Comparison of ENCODE assay signal across 12 mouse cellular contexts in genomic region chr12:98575942-98576550, GRCm38 (mm10). TPM values are rescaled to one million over a fixed set of nuclear protein-coding genes. Genes with fewer than 3 reads are reported as not detected.
DNase-seq lines count a peak whose midpoint lies in the region; ATAC-seq and TF ChIP-seq lines count a peak whose summit lies in the region.
"Had no signal": no experiment of that assay in that cellular context is flagged by ENCODE, and none has a peak within 500 bp of the region (broad histone marks: within the 10 kb centered on the region; RNA-seq: fewer than 3 reads in every experiment).

No protein-coding gene starts in this region.

- 61% methylated on average over 8 of the region's 8 CpGs for WGBS in forebrain, embryonic 13.5 days
- WGBS in hindbrain, postnatal 0 days = 51% methylated on average over 8 of the region's 8 CpGs
- 63% methylated on average over 8 of the region's 8 CpGs for WGBS in neural tube, embryonic 15.5 days

- no peaks in the 10 kb centered on the region for H3K36me3 ChIP-seq in forebrain, embryonic 13.5 days (ENCODE audit: poor library complexity, severe bottlenecking)
- no peaks in the 10 kb centered on the region for H3K36me3 ChIP-seq in hindbrain, postnatal 0 days (ENCODE audit: insufficient read depth, low read length)
- H3K36me3 ChIP-seq in neural tube, embryonic 15.5 days = no peaks in the 10 kb centered on the region
- H3K36me3 ChIP-seq: liver, embryonic 13.5 days had no signal

- DNase-seq in layer of hippocampus, adult 2 months (ENCODE audit: low spot score in 2 of 2) = no peak
- DNase-seq in layer of hippocampus, adult 8-10 months (ENCODE audit: low spot score in 2 of 2) = no peak
- DNase-seq in hindbrain, postnatal 0 days (ENCODE audit: low spot score) = no peak
- no peak for DNase-seq in heart, adult 9 months (ENCODE audit: low spot score in 2 of 2)
- DNase-seq in gastrocnemius, adult 18-20 months (ENCODE audit: low spot score) = no peak
- no peak for DNase-seq in urinary bladder, postnatal 10 days (ENCODE audit: low spot score)
- DNase-seq: gastrocnemius, postnatal 25 days; liver, embryonic 13.5 days had no signal

- peak overlapping the region; percentile 89 for H3K4me2 ChIP-seq in forebrain, embryonic 13.5 days
- peak overlapping the region; percentile 60 for H3K4me2 ChIP-seq in hindbrain, postnatal 0 days (ENCODE audit: low read depth, low read length)
- peak overlapping the region; percentile 78 for H3K4me2 ChIP-seq in neural tube, embryonic 15.5 days

- peak overlapping the region; percentile 74 for H3K4me3 ChIP-seq in layer of hippocampus, adult 2 months
- peak overlapping the region; percentile 73 for H3K4me3 ChIP-seq in forebrain, embryonic 13.5 days
- no peak overlapping the region for H3K4me3 ChIP-seq in hindbrain, postnatal 0 days (ENCODE audit: low read length)
- H3K4me3 ChIP-seq in neural tube, embryonic 15.5 days (replicated peaks) = peak overlapping the region; percentile 68

- H3K9me3 ChIP-seq in forebrain, embryonic 13.5 days (replicated peaks) = no peaks in the 10 kb centered on the region
- no peaks in the 10 kb centered on the region for H3K9me3 ChIP-seq in hindbrain, postnatal 0 days (ENCODE audit: low read length)
- no peaks in the 10 kb centered on the region for H3K9me3 ChIP-seq in neural tube, embryonic 15.5 days (replicated peaks)
- H3K9me3 ChIP-seq: liver, embryonic 13.5 days had no signal

- ATAC-seq in forebrain, embryonic 13.5 days = no peak
- no peak for ATAC-seq in hindbrain, postnatal 0 days
- no peak for ATAC-seq in neural tube, embryonic 15.5 days (ENCODE audit: low FRiP score)
- ATAC-seq: activated CD4-positive, CD25-positive, alpha-beta regulatory T cell, adult 4 months had no signal

- no peaks in the 10 kb centered on the region for H3K27me3 ChIP-seq in forebrain, embryonic 13.5 days
- no peaks in the 10 kb centered on the region for H3K27me3 ChIP-seq in hindbrain, postnatal 0 days (ENCODE audit: insufficient read depth, low read length)
- H3K27me3 ChIP-seq in neural tube, embryonic 15.5 days (replicated peaks) = no peaks in the 10 kb centered on the region

- peak overlapping the region; percentile 84 for H3K9ac ChIP-seq in forebrain, embryonic 13.5 days
- no peak overlapping the region for H3K9ac ChIP-seq in hindbrain, postnatal 0 days (replicated peaks; ENCODE audit: low read length)
- H3K9ac ChIP-seq in neural tube, embryonic 15.5 days (replicated peaks) = peak overlapping the region; percentile 87; the same call in 1 of the 2 replicates
- H3K9ac ChIP-seq: liver, embryonic 13.5 days had no signal

- peak overlapping the region; percentile 95; the same call in 1 of the 2 replicates for H3K27ac ChIP-seq in layer of hippocampus, adult 2 months
- peak overlapping the region; percentile 4; the same call in 1 of the 2 replicates for H3K27ac ChIP-seq in forebrain, embryonic 13.5 days
- H3K27ac ChIP-seq in hindbrain, postnatal 0 days = no peak overlapping the region
- peak overlapping the region; percentile 97; the same call in 1 of the 2 replicates for H3K27ac ChIP-seq in neural tube, embryonic 15.5 days (replicated peaks)
- H3K27ac ChIP-seq: liver, embryonic 13.5 days had no signal

- no peak for TF ChIP-seq CTCF in layer of hippocampus, adult 2 months (conservative IDR thresholded peaks at IDR 0.05)
- no peak for TF ChIP-seq CTCF in hindbrain, postnatal 0 days (IDR thresholded peaks at IDR 0.05; ENCODE audit: low read depth)

- H3K4me1 ChIP-seq in forebrain, embryonic 13.5 days = peaks cover 62% of the 10 kb centered on the region
- peaks cover 3% of the 10 kb centered on the region; the same call in 1 of the 2 replicates for H3K4me1 ChIP-seq in hindbrain, postnatal 0 days (ENCODE audit: insufficient read depth, low read length)
- peaks cover 42% of the 10 kb centered on the region for H3K4me1 ChIP-seq in neural tube, embryonic 15.5 days

RNA-seq across cellular contexts. Expression of gene Kcnk10, which starts 2.1 kb away (rescaled TPM):
- total RNA-seq in layer of hippocampus, adult 2 months (2021) = 10 to 100 TPM; 16.8 to 18.6 TPM
- total RNA-seq in layer of hippocampus, adult 8-10 months (2022) = 10 to 100 TPM; 17.5 to 19.2 (median 18.5) TPM
- polyA plus RNA-seq in forebrain, embryonic 13.5 days (2015; fragmentation: Nextera tagmentation; extraction: Ambion mirVana) = 49.1 and 50.9 TPM in 2 replicates
- 28.1 and 39.9 TPM in 2 replicates for total RNA-seq in hindbrain, postnatal 0 days (2014; rRNA removed)
- polyA plus RNA-seq in hindbrain, postnatal 0 days (2015; fragmentation: Nextera tagmentation; extraction: Ambion mirVana) = 31.5 and 32.2 TPM in 2 replicates
- polyA plus RNA-seq in neural tube, embryonic 15.5 days (2015; fragmentation: Nextera tagmentation; extraction: Ambion mirVana) = 30.0 and 31.5 TPM in 2 replicates
- total RNA-seq in gastrocnemius, adult 18-20 months (2021) = not detected
- total RNA-seq: gastrocnemius, postnatal 25 days; MEL had no signal
- polyA plus RNA-seq: liver, embryonic 13.5 days had no signal

RNA-seq across cellular contexts. Expression of gene Spata7, which starts 51.9 kb away (rescaled TPM):
- total RNA-seq in layer of hippocampus, adult 2 months (2021) = 10 to 100 TPM; 26.3 to 32.2 TPM
- 10 to 100 TPM; 29.9 to 40.8 (median 36.2) TPM for total RNA-seq in layer of hippocampus, adult 8-10 months (2022)
- 24.9 and 28.7 TPM in 2 replicates for polyA plus RNA-seq in forebrain, embryonic 13.5 days (2015; fragmentation: Nextera tagmentation; extraction: Ambion mirVana)
- 28.7 and 34.0 TPM in 2 replicates for total RNA-seq in hindbrain, postnatal 0 days (2014; rRNA removed)
- 35.0 and 37.7 TPM in 2 replicates for polyA plus RNA-seq in hindbrain, postnatal 0 days (2015; fragmentation: Nextera tagmentation; extraction: Ambion mirVana)
- 29.4 and 34.9 TPM in 2 replicates for polyA plus RNA-seq in neural tube, embryonic 15.5 days (2015; fragmentation: Nextera tagmentation; extraction: Ambion mirVana)
- total RNA-seq in gastrocnemius, adult 18-20 months (2021) = 1 to 10 TPM; 3.0 to 3.4 TPM

Comparison
In these comparisons a context has a peak if more than half of its experiments do, and no peak if none do; other contexts are left out.
1. RNA of gene Kcnk10, which starts 2.1 kb away (total RNA-seq): 28.1 to 39.9 TPM in hindbrain, postnatal 0 days, 17.5 to 19.2 TPM in layer of hippocampus, adult 8-10 months and 16.8 to 18.6 TPM in layer of hippocampus, adult 2 months; not detected in gastrocnemius, adult 18-20 months; every median in the first group is over 10 times any median in the second.
2. Peak in every context shown above with its lines, with median percentiles within 50 percentile points of each other: H3K4me2 ChIP-seq.